Mouse (Mus musculus): Measurements from ENCODE around the gene Krtap27-1. TPM values are rescaled to one million over a fixed set of nuclear protein-coding genes. Genes with fewer than 3 reads are reported as not detected.

The Krtap27-1 gene
- polyA plus RNA-seq (2012; rRNA removed): not detected in 2 replicates

DNA sequence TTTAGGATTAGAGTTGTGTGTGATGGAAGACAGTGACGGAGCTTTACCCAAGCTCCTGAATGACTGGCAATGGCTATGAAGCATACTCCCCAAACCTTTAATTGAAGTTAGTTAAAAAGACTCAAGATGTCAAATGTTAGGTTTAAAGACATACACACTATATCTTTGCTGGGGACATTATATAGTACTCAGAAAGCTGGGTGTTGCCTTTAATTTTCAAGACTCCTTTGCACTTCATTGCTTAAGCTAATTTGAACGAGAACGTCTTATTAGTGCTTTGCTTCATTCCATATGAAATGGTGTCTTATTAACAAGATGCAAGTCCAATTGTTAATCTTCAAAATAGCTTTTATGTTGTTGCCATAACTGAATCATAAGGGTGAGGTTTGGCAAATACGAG lies at the start of gene Krtap27-1:
Gene Krtap27-1 (minus strand): TSS at position 101 of the 400 bp plus-strand sequence.
- DNase-seq (ENCODE audit: extremely low spot score in 1 of 2, low spot score in 1 of 2): no peak

- DNase-seq (ENCODE audit: extremely low spot score in 1 of 2, low spot score in 1 of 2): no peak
Measured at GRCm38 (mm10) chr16:88720031-88720430, 48.6 kb upstream of the Krtap27-1 start.

DNA sequence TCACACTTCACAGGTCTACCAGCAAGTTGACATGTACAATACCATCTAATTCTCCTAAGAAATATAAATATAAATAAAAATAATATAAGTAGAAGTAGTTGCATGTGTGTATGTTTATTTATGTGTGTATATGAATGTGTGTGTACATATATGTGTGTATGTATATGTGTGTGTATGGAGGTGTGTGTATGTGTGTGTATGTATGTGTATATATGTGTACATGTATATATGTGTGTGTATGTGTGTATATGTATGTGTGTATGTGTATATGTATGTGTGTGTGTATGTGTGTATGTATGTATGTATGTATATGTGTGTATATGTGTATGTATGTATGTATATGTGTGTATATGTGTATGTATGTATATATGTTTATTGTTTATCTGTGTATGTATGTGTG lies 45.1 kb upstream of the Krtap27-1 start:
- DNase-seq (ENCODE audit: extremely low spot score in 1 of 2, low spot score in 1 of 2): no peak

GRCm38 (mm10) chr16:88711245-88711644 lies 39.8 kb upstream of the Krtap27-1 start:
- DNase-seq (ENCODE audit: extremely low spot score in 1 of 2, low spot score in 1 of 2): no peak

DNA sequence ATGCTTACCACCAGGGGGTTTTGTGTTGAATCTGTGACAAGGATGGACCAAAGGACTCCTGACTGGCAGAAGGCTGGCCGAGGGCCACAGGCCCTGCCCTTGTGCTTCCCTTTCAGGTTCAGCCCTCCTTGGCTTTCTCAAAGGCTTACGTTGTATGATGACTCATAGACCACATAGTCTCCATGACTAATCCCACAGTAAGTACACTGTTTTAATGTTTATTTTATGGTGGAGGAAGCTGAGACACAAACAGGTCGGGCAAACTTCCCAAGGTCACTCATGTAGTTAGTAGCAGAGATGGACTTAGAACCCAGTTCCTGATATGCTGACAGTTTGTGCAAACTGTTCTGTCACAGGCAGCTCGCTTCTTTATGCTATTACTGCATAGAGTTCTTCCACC lies 39.3 kb upstream of the Krtap27-1 start:
- DNase-seq (ENCODE audit: extremely low spot score in 1 of 2, low spot score in 1 of 2): no peak

- DNase-seq (ENCODE audit: extremely low spot score in 1 of 2, low spot score in 1 of 2): no peak
Measured at GRCm38 (mm10) chr16:88707496-88708012, 36.1 kb upstream of the Krtap27-1 start, which contains the start of gene 2310061N02Rik. Gene 2310061N02Rik (minus strand): TSS chr16:88707962.

DNA sequence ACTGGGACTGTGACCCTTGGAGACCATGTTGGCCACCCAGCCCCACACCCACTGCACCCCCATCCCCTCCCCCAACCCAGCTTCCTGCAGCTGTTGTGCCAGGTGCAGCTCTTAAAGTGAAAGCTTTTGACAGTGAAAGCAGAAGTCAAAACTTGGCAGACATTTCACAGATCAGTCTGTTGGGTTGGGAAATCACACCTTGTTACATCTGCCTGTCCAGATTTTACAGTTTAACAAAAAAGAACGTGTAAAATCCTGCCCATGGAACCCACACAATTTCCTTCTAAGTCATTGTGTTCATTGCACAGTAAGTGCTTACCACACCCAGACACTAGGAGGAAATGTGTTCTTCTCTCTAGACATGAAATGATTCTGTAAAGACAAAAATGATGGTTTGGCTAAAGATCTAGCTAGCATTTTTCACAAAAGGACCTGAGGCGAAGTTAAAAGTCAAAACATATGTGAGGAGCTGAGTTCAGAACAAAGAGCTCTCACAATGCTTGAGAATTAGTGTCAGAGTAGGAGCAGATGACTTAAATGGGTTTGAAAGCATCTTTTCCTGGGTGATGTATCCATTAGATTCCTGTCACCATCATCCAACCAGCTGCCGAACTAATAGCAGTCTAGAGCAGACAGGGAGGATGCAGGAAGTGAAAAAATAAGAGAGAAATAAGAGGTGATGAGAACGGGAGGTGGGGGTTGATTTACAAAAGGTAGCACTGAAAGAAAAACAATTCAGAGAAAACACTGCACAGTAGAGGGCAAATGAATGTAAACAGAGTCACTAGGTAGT lies 29.8 kb upstream of the Krtap27-1 start:
- no peak for DNase-seq (ENCODE audit: extremely low spot score in 1 of 2, low spot score in 1 of 2)

GRCm38 (mm10) chr16:88696256-88696655 lies 24.8 kb upstream of the Krtap27-1 start:
- DNase-seq (ENCODE audit: extremely low spot score in 1 of 2, low spot score in 1 of 2): no peak

DNA sequence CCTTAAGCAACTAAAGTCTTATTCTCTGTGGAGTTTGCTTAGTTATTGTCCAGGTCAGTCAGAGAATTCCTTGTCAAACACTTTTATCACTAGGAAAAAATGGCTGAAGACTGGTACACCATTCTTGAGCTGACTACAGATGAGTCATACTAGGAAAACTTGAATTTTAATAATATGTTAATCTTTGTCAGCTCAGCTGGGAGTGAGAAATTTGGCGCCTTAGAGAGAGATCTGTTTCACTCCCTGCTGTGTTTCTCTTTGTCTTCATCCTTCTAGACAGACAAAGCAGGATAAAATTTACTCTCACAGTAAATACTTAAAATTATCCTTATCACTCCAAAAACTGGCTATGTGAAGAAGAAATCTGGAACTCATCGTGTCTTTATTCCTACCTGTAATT lies 9.8 kb upstream of the Krtap27-1 start:
- DNase-seq (ENCODE audit: extremely low spot score in 1 of 2, low spot score in 1 of 2): peak in 1 of 2 experiments; percentile 24

- DNase-seq (ENCODE audit: extremely low spot score in 1 of 2, low spot score in 1 of 2): no peak
Measured at GRCm38 (mm10) chr16:88679099-88679498, 7.6 kb upstream of the Krtap27-1 start.

DNA sequence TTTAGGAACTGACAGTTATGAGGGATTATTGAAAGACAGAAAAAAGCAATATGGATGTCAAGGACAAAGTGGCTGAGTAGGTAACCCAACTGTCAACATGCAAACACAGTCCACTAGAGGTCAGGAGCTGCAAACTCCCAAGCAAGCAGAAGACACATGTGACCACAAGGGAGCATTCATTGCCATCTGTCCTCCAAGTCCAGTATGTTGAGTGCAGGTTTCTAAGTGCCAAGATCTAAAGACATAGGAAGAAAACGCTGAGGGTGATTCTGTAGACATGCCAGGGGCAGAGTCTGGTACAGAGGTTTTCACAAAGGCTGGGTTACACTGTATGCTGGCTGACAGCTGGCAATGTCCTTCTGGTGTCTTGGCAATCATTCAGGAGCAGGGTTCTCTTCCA lies 14.0 kb downstream of the Krtap27-1 start:
- DNase-seq (ENCODE audit: extremely low spot score in 1 of 2, low spot score in 1 of 2): no peak

DNA sequence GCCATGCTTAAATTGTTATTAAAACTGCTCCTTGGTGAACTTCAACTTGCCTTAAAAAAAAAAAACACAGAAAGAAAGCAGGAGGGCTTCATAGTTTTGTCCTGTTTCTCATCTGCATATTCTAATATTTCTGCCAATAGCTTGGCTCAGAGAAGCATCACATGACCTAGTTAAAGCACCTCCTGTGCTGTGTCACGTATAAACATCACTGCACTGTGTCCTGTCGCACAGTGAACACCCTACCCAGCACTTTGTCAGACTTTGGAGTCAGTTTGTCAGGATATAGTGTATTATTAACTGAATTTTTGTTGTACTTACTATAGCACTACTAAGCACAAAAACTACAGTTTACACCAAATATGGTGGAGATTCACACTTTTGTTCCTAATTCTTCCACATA lies 19.5 kb downstream of the Krtap27-1 start:
- DNase-seq (ENCODE audit: extremely low spot score in 1 of 2, low spot score in 1 of 2): no peak

GRCm38 (mm10) chr16:88651082-88651481 lies 20.4 kb downstream of the Krtap27-1 start:
- no peak for DNase-seq (ENCODE audit: extremely low spot score in 1 of 2, low spot score in 1 of 2)

- no peak for DNase-seq (ENCODE audit: extremely low spot score in 1 of 2, low spot score in 1 of 2)
Measured at GRCm38 (mm10) chr16:88647358-88647846, 24.1 kb downstream of the Krtap27-1 start, which contains the start of gene Krtap26-1. Gene Krtap26-1 (minus strand): TSS chr16:88647796.

GRCm38 (mm10) chr16:88646366-88647111 lies 24.9 kb downstream of the Krtap27-1 start:
- DNase-seq (ENCODE audit: extremely low spot score in 1 of 2, low spot score in 1 of 2): no peak

- no peak for DNase-seq (ENCODE audit: extremely low spot score in 1 of 2, low spot score in 1 of 2)
Measured at GRCm38 (mm10) chr16:88640053-88640452, 31.4 kb downstream of the Krtap27-1 start.

- DNase-seq (ENCODE audit: extremely low spot score in 1 of 2, low spot score in 1 of 2): no peak
Measured at GRCm38 (mm10) chr16:88635142-88635541, 36.3 kb downstream of the Krtap27-1 start.

GRCm38 (mm10) chr16:88631474-88631873 lies 40.0 kb downstream of the Krtap27-1 start:
- DNase-seq (ENCODE audit: extremely low spot score in 1 of 2, low spot score in 1 of 2): no peak

DNA sequence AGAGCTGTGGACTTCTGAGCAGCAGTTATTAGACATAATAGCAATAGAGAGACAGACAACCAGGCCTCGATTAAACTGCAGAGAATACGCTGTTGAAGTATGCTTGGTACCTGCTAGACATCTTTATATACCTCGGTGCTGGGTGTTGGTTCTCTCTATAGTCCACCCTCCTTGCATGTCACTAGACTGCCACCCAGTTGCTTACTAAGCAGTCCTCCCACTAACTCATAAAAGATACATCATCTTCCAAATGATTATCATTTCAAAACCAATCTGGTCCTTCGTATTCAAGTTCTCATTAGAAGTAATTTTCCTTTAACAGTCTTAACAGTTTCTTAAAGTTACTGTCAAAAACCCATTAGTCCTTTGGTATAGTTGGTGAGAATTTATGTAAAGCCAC lies 43.9 kb downstream of the Krtap27-1 start, which contains the start of gene 2310079G19Rik:
Gene 2310079G19Rik (minus strand): TSS at position 101 of the 400 bp plus-strand sequence.
- DNase-seq (ENCODE audit: extremely low spot score in 1 of 2, low spot score in 1 of 2): no peak
